Mouse (Mus musculus) neural tube, embryonic 13.5 days (tissue): ENCODE data around the gene Abhd17b. TPM values are rescaled to one million over a fixed set of nuclear protein-coding genes. Genes with fewer than 3 reads are reported as not detected.

Source experiments
- ATAC-seq: fragments of 200-750 bp; cut with Nextera tagmentation; 2 replicates; pipeline ENCODE4 v1.8.0; 2017; ENCODE audit warnings: low read depth, mild to moderate bottlenecking, moderate TSS enrichment, moderate library complexity
- H3K27ac ChIP-seq: fragments of 300-500 bp; sonication (generic); replicated peaks from 2 replicates; pipeline ENCODE4 v1.5.1; 2015; ENCODE audit warnings: moderate library complexity, mild to moderate bottlenecking, inconsistent platforms
- H3K27me3 ChIP-seq: fragments of 300-500 bp; sonication (generic); 2 replicates; pipeline ENCODE4 v1.6.1; 2015; ENCODE audit warnings: mild to moderate bottlenecking, inconsistent platforms
- H3K36me3 ChIP-seq: fragments of 300-500 bp; sonication (generic); 2 replicates; pipeline ENCODE4 v1.6.1; 2015; ENCODE audit warnings: mild to moderate bottlenecking, inconsistent platforms
- H3K4me1 ChIP-seq: fragments of 300-500 bp; sonication (generic); replicated peaks from 2 replicates; pipeline ENCODE4 v1.6.1; 2015; ENCODE audit warnings: inconsistent platforms
- H3K4me2 ChIP-seq: fragments of 300-500 bp; sonication (generic); 2 replicates; pipeline ENCODE4 v1.6.1; 2015; ENCODE audit warnings: inconsistent platforms, mild to moderate bottlenecking, moderate library complexity
- H3K4me3 ChIP-seq: fragments of 300-500 bp; sonication (generic); 2 replicates; pipeline ENCODE4 v1.5.1; 2015; ENCODE audit warnings: mild to moderate bottlenecking, inconsistent platforms
- H3K9ac ChIP-seq: fragments of 300-500 bp; sonication (generic); 2 replicates; pipeline ENCODE4 v1.6.1; 2015; ENCODE audit warnings: moderate library complexity, mild to moderate bottlenecking, inconsistent platforms
- H3K9me3 ChIP-seq: fragments of 300-500 bp; sonication (generic); 2 replicates; pipeline ENCODE4 v1.6.1; 2016; ENCODE audit warnings: inconsistent platforms
- WGBS: fragments of 180-500 bp; shearing (Covaris S2); methylation state at CpG from one replicate; pipeline ENCODE4 v1.1.7; 2015; 5-methylcytosine and 5-hydroxymethylcytosine counted together
- polyA plus RNA-seq: library from polyadenylated mRNA; unstranded; fragments of >200 nt; fragmentation: Nextera tagmentation; extraction: Ambion mirVana; gene quantifications from 2 replicates; pipeline ENCODE4 v1.2.1, GENCODE M21; 2015

The Abhd17b gene
- polyA plus RNA-seq, 1 experiment from 2014 or later = 42.2 TPM

- Histone ChIP-seq H3K27me3 (no peaks in the 10 kb centered on the region), H3K4me2 (no peak overlapping the region), H3K4me3 (no peak overlapping the region), H3K9ac (no peak overlapping the region), H3K36me3 (no peaks in the 10 kb centered on the region), H3K9me3 (no peaks in the 10 kb centered on the region), H3K27ac (no peak overlapping the region), H3K4me1 (0 out of 2 replicates have a peak, but pooled peaks cover 15% of the 10 kb centered on the region)
- ATAC-seq = no peak
- 88% methylated on average over 1 of the region's 1 CpGs for WGBS
Measured at GRCm38 (mm10) chr19:21629030-21629429, 24.0 kb upstream of the Abhd17b start.

DNA sequence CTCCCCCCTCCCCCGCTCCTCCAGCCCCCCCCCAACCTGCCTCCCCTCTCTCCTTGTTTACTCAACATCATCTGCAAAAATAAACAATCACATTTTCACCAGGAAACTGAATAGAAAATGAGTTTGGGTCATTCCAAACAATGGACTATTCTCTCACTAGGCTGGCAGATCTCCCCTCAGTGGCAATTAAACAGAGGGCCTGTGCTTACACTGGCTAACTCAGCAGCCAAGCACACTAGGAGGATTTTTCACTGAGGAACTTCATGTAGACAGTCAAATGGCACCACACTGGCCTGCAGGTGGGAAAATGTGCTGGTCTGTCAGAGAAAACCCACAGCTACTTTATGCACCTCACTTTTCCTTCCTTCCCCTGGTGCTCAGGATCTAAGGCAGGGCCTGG, 23.5 kb upstream of the Abhd17b start:
- H3K27ac ChIP-seq = no peak overlapping the region
- H3K9me3 ChIP-seq = no peaks in the 10 kb centered on the region
- H3K9ac ChIP-seq = no peak overlapping the region
- no peaks in the 10 kb centered on the region for H3K27me3 ChIP-seq
- no peak overlapping the region for H3K4me2 ChIP-seq
- H3K4me1 ChIP-seq = 0 out of 2 replicates have a peak, but pooled peaks cover 15% of the 10 kb centered on the region
- ATAC-seq = no peak
- H3K4me3 ChIP-seq = no peak overlapping the region
- WGBS = 43% methylated on average over 1 of the region's 1 CpGs
- H3K36me3 ChIP-seq = no peaks in the 10 kb centered on the region

- no peak overlapping the region for H3K9ac ChIP-seq
- no peak overlapping the region for H3K4me3 ChIP-seq
- no peaks in the 10 kb centered on the region for H3K9me3 ChIP-seq
- no peaks in the 10 kb centered on the region for H3K36me3 ChIP-seq
- no peak for ATAC-seq
- H3K4me2 ChIP-seq = no peak overlapping the region
- H3K4me1 ChIP-seq = 0 out of 2 replicates have a peak, but pooled peaks cover 15% of the 10 kb centered on the region
- 0 out of 2 replicates have a peak overlapping the region, but pooled peaks have one; percentile 11 for H3K27ac ChIP-seq
- 61% methylated on average over 14 of the region's 14 CpGs for WGBS
- no peaks in the 10 kb centered on the region for H3K27me3 ChIP-seq
Measured at GRCm38 (mm10) chr19:21630656-21631331, 22.2 kb upstream of the Abhd17b start.

DNA sequence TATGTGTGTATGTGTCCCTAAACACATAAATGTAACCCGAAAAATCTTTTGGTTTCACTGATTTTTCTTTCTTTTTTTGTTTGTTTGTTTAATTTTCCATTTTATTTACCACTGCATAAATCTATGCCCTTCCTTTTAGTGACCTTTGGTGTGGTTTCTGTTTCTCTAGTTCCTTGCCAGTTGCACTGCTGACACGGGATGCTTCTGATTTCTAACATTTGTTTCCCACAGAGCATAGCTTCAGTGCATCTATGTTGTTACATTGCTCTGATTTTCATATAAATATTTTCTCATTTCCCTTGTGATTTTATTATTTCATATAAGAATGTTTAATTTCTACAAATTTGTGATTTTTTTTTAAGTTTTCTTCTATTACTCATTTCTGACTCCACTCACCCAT, 17.6 kb upstream of the Abhd17b start:
- H3K4me3 ChIP-seq = no peak overlapping the region
- H3K27ac ChIP-seq = no peak overlapping the region
- H3K4me1 ChIP-seq = 0 out of 2 replicates have a peak, but pooled peaks cover 9% of the 10 kb centered on the region
- ATAC-seq = no peak
- WGBS = 98% methylated on average over 2 of the region's 2 CpGs
- H3K36me3 ChIP-seq = no peaks in the 10 kb centered on the region
- H3K27me3 ChIP-seq = no peaks in the 10 kb centered on the region
- no peaks in the 10 kb centered on the region for H3K9me3 ChIP-seq
- no peak overlapping the region for H3K4me2 ChIP-seq
- H3K9ac ChIP-seq = no peak overlapping the region

DNA sequence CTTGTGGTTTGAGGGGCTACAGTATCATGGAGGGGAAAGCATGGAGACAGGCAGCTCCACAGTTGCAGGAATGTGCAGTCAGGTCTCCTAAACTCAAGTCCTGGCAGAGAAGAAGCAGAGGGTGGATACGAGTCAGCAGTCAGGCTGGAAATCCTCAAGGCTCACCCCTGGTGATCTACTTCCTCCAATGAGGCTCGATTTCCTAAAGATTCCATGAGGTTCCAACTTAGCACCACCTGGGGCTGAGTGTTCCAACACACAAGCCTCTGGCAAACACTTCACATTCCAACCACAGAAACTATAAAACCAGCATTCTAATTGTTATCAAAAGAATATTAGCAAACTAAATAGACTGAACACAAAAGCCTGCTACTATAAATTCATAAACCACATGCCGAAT, 16.1 kb upstream of the Abhd17b start:
- 95% methylated on average over 3 of the region's 3 CpGs for WGBS
- no peaks in the 10 kb centered on the region for H3K4me1 ChIP-seq

GRCm38 (mm10) chr19:21637672-21638071, 15.3 kb upstream of the Abhd17b start:
- Histone ChIP-seq H3K27ac (no peak overlapping the region), H3K9ac (no peak overlapping the region), H3K27me3 (no peaks in the 10 kb centered on the region), H3K4me3 (no peak overlapping the region), H3K36me3 (no peaks in the 10 kb centered on the region), H3K4me1 (no peaks in the 10 kb centered on the region), H3K9me3 (no peaks in the 10 kb centered on the region), H3K4me2 (no peak overlapping the region)
- no peak for ATAC-seq
- 88% methylated on average over 7 of the region's 7 CpGs for WGBS

More for the DNA sequence above, 16.1 kb upstream of the Abhd17b start:
- H3K36me3 ChIP-seq = no peaks in the 10 kb centered on the region
- no peak overlapping the region for H3K9ac ChIP-seq
- no peak overlapping the region for H3K27ac ChIP-seq
- H3K4me2 ChIP-seq = no peak overlapping the region
- no peak overlapping the region for H3K4me3 ChIP-seq
- H3K27me3 ChIP-seq = no peaks in the 10 kb centered on the region
- ATAC-seq = no peak
- no peaks in the 10 kb centered on the region for H3K9me3 ChIP-seq

GRCm38 (mm10) chr19:21643935-21644334, 9.1 kb upstream of the Abhd17b start:
- H3K4me1 ChIP-seq = peaks cover 6% of the 10 kb centered on the region
- no peak overlapping the region for H3K4me2 ChIP-seq
- H3K9ac ChIP-seq = no peak overlapping the region
- no peaks in the 10 kb centered on the region for H3K36me3 ChIP-seq
- H3K4me3 ChIP-seq = no peak overlapping the region
- no peak overlapping the region for H3K27ac ChIP-seq
- 92% methylated on average over 1 of the region's 1 CpGs for WGBS
- ATAC-seq = no peak
- no peaks in the 10 kb centered on the region for H3K9me3 ChIP-seq
- no peaks in the 10 kb centered on the region for H3K27me3 ChIP-seq

- WGBS = 73% methylated on average over 4 of the region's 4 CpGs
- Histone ChIP-seq H3K4me1 (peaks cover 6% of the 10 kb centered on the region), H3K4me2 (no peak overlapping the region), H3K27ac (no peak overlapping the region), H3K27me3 (no peaks in the 10 kb centered on the region), H3K9ac (no peak overlapping the region), H3K36me3 (no peaks in the 10 kb centered on the region), H3K9me3 (no peaks in the 10 kb centered on the region), H3K4me3 (no peak overlapping the region)
- no peak for ATAC-seq
Measured at GRCm38 (mm10) chr19:21645301-21645700, 7.7 kb upstream of the Abhd17b start.

DNA sequence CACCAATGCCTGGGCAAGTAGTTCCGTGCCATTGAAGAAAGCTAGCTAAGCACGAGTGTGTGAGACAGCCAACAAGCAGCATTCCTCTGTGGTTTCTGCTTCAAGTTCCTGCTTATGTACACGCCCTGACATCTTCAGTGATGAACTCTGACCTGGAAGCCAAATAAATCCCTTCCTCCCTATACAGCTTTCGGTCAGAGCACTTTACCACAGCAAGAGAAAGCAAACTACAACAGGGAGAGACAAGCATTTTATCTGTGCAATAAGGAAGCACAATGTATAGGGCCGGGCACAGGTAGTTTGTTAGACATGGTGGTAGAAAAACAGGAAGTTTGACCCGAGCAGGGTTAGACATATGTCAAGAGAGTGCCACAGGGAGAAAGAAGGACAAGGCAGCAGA, 6.8 kb upstream of the Abhd17b start:
- ATAC-seq = no peak
- Histone ChIP-seq H3K9ac (no peak overlapping the region), H3K9me3 (no peaks in the 10 kb centered on the region), H3K4me2 (no peak overlapping the region), H3K36me3 (no peaks in the 10 kb centered on the region), H3K27ac (no peak overlapping the region), H3K4me3 (no peak overlapping the region), H3K27me3 (no peaks in the 10 kb centered on the region), H3K4me1 (peaks cover 14% of the 10 kb centered on the region)
- 93% methylated on average over 6 of the region's 6 CpGs for WGBS

- no peak overlapping the region for H3K27ac ChIP-seq
- H3K9me3 ChIP-seq = no peaks in the 10 kb centered on the region
- H3K36me3 ChIP-seq = no peaks in the 10 kb centered on the region
- peak overlapping the region; percentile 93 for H3K4me3 ChIP-seq
- peaks cover 48% of the 10 kb centered on the region for H3K4me1 ChIP-seq
- H3K4me2 ChIP-seq = peak overlapping the region; percentile 81
- WGBS = 53% methylated on average over 6 of the region's 6 CpGs
- H3K27me3 ChIP-seq = no peaks in the 10 kb centered on the region
- peak overlapping the region; percentile 97 for H3K9ac ChIP-seq
- no peak for ATAC-seq
Measured at GRCm38 (mm10) chr19:21651664-21652063, 1.3 kb upstream of the Abhd17b start.

GRCm38 (mm10) chr19:21652285-21653171, 457 bp upstream of the Abhd17b start, which contains the start of gene 1110059E24Rik:
1110059E24Rik (minus strand) TSS chr19:21652976.
- no peaks in the 10 kb centered on the region for H3K36me3 ChIP-seq
- 5% methylated on average over 51 of the region's 52 CpGs for WGBS
- ATAC-seq = peak; percentile 99
- H3K4me2 ChIP-seq = peak within 1 kb of the TSS; percentile 81
- H3K4me3 ChIP-seq = peak within 1 kb of the TSS; percentile 93
- no peaks in the 10 kb centered on the region for H3K27me3 ChIP-seq
- H3K4me1 ChIP-seq = peaks cover 53% of the 10 kb centered on the region
- H3K9me3 ChIP-seq = no peaks in the 10 kb centered on the region
- H3K27ac ChIP-seq = peak within 1 kb of the TSS; percentile 99
- peak within 1 kb of the TSS; percentile 97 for H3K9ac ChIP-seq

- Histone ChIP-seq H3K4me3 (peak overlapping the region; percentile 93), H3K27ac (no peak overlapping the region), H3K36me3 (no peaks in the 10 kb centered on the region), H3K27me3 (no peaks in the 10 kb centered on the region), H3K4me1 (peaks cover 47% of the 10 kb centered on the region), H3K9ac (peak overlapping the region; percentile 97), H3K4me2 (peak overlapping the region; percentile 68), H3K9me3 (no peaks in the 10 kb centered on the region)
- WGBS = 58% methylated on average over 7 of the region's 7 CpGs
- no peak for ATAC-seq
Measured at GRCm38 (mm10) chr19:21654788-21655187, 1.8 kb downstream of the Abhd17b start.
